Mouse (Mus musculus): Measurements from ENCODE around the gene Cd22. TPM values are rescaled to one million over a fixed set of nuclear protein-coding genes. Genes with fewer than 3 reads are reported as not detected.

Cd22 gene
- polyA plus RNA-seq, 1 experiment, result not detected

- Histone ChIP-seq H3K27me3 (ENCODE audit: control insufficient read depth, insufficient read depth, insufficient read length) (peaks cover 5% of the 10 kb centered on the region), H3K4me2 (ENCODE audit: low read depth) (no peak overlapping the region), H3K36me3 (ENCODE audit: control insufficient read depth, insufficient read depth) (no peaks in the 10 kb centered on the region), H3K4me3 (no peak overlapping the region), H3ac (ENCODE audit: control insufficient read depth, insufficient read length) (no peak overlapping the region), H3K79me2 (ENCODE audit: control insufficient read depth, insufficient read depth) (no peaks in the 10 kb centered on the region)
- no peak for TF ChIP-seq POLR2A (IDR thresholded peaks at IDR 0.05; ENCODE audit: insufficient read length, low read depth)
- TF ChIP-seq SRF (IDR thresholded peaks at IDR 0.05; ENCODE audit: control insufficient read depth, insufficient read length, low read depth), result no peak
Observed at GRCm38 (mm10) chr7:30847934-30848333, 32.2 kb downstream of the Cd22 start.

GRCm38 (mm10) chr7:30847386-30847785 is 32.8 kb downstream of the Cd22 start:
- no peaks in the 10 kb centered on the region for H3K79me2 ChIP-seq (ENCODE audit: control insufficient read depth, insufficient read depth)
- H3ac ChIP-seq (ENCODE audit: control insufficient read depth, insufficient read length), result no peak overlapping the region
- no peak overlapping the region for H3K4me2 ChIP-seq (ENCODE audit: low read depth)
- H3K36me3 ChIP-seq (ENCODE audit: control insufficient read depth, insufficient read depth), result no peaks in the 10 kb centered on the region
- peaks cover 5% of the 10 kb centered on the region for H3K27me3 ChIP-seq (ENCODE audit: control insufficient read depth, insufficient read depth, insufficient read length)
- no peak overlapping the region for H3K4me3 ChIP-seq
- TF ChIP-seq SRF (IDR thresholded peaks at IDR 0.05; ENCODE audit: control insufficient read depth, insufficient read length, low read depth), result no peak
- TF ChIP-seq USF1 (IDR thresholded peaks at IDR 0.05; ENCODE audit: low read depth), result no peak
- TF ChIP-seq MYOD1 (IDR thresholded peaks at IDR 0.05; ENCODE audit: control insufficient read depth in 1 of 3, insufficient read length in 2 of 3, low read depth in 2 of 3), result no peak
- no peak for TF ChIP-seq MYOG (IDR thresholded peaks at IDR 0.05; ENCODE audit: control insufficient read depth in 1 of 3, insufficient read depth in 1 of 3, insufficient read length in 2 of 3, low read depth in 2 of 3)
- TF ChIP-seq TCF12 (IDR thresholded peaks at IDR 0.05; ENCODE audit: insufficient read depth, poor library complexity, severe bottlenecking), result no peak
- no peak for TF ChIP-seq POLR2A (IDR thresholded peaks at IDR 0.05; ENCODE audit: insufficient read length, low read depth)
- TF ChIP-seq E2F4 (IDR thresholded peaks at IDR 0.05; ENCODE audit: insufficient read depth), result no peak
- no peak for TF ChIP-seq REST (IDR thresholded peaks at IDR 0.05; ENCODE audit: insufficient read depth, insufficient read length)
- no peak for TF ChIP-seq TCF3 (IDR thresholded peaks at IDR 0.05; ENCODE audit: insufficient read length, low read depth)
- no peak for TF ChIP-seq POLR2AphosphoS2 (IDR thresholded peaks at IDR 0.05; ENCODE audit: insufficient read length, low read depth)
- TF ChIP-seq MAX (IDR thresholded peaks at IDR 0.05; ENCODE audit: low read depth), result no peak
- TF ChIP-seq CEBPB (IDR thresholded peaks at IDR 0.05; ENCODE audit: insufficient read depth, poor library complexity, severe bottlenecking), result no peak

GRCm38 (mm10) chr7:30846505-30847053 is 33.6 kb downstream of the Cd22 start:
- TF ChIP-seq POLR2A (IDR thresholded peaks at IDR 0.05; ENCODE audit: insufficient read length, low read depth) (no peak), TCF12 (IDR thresholded peaks at IDR 0.05; ENCODE audit: insufficient read depth, poor library complexity, severe bottlenecking) (no peak), USF1 (IDR thresholded peaks at IDR 0.05; ENCODE audit: low read depth) (no peak), REST (IDR thresholded peaks at IDR 0.05; ENCODE audit: insufficient read depth, insufficient read length) (no peak), POLR2AphosphoS2 (IDR thresholded peaks at IDR 0.05; ENCODE audit: insufficient read length, low read depth) (no peak), CEBPB (IDR thresholded peaks at IDR 0.05; ENCODE audit: insufficient read depth, poor library complexity, severe bottlenecking) (no peak), MYOG (IDR thresholded peaks at IDR 0.05; ENCODE audit: control insufficient read depth in 1 of 3, insufficient read depth in 1 of 3, insufficient read length in 2 of 3, low read depth in 2 of 3) (no peak), SRF (IDR thresholded peaks at IDR 0.05; ENCODE audit: control insufficient read depth, insufficient read length, low read depth) (no peak), MYOD1 (IDR thresholded peaks at IDR 0.05; ENCODE audit: control insufficient read depth in 1 of 3, insufficient read length in 2 of 3, low read depth in 2 of 3) (no peak), E2F4 (IDR thresholded peaks at IDR 0.05; ENCODE audit: insufficient read depth) (no peak), MAX (IDR thresholded peaks at IDR 0.05; ENCODE audit: low read depth) (no peak), TCF3 (IDR thresholded peaks at IDR 0.05; ENCODE audit: insufficient read length, low read depth) (no peak)
- Histone ChIP-seq H3K4me3 (no peak overlapping the region), H3ac (ENCODE audit: control insufficient read depth, insufficient read length) (no peak overlapping the region), H3K79me2 (ENCODE audit: control insufficient read depth, insufficient read depth) (no peaks in the 10 kb centered on the region), H3K4me2 (ENCODE audit: low read depth) (no peak overlapping the region), H3K27me3 (ENCODE audit: control insufficient read depth, insufficient read depth, insufficient read length) (peaks cover 1% of the 10 kb centered on the region), H3K36me3 (ENCODE audit: control insufficient read depth, insufficient read depth) (no peaks in the 10 kb centered on the region)

- Histone ChIP-seq H3K4me2 (ENCODE audit: low read depth) (no peak overlapping the region), H3K27me3 (ENCODE audit: control insufficient read depth, insufficient read depth, insufficient read length) (no peaks in the 10 kb centered on the region), H3K79me2 (ENCODE audit: control insufficient read depth, insufficient read depth) (no peaks in the 10 kb centered on the region), H3K36me3 (ENCODE audit: control insufficient read depth, insufficient read depth) (no peaks in the 10 kb centered on the region), H3K4me3 (no peak overlapping the region), H3ac (ENCODE audit: control insufficient read depth, insufficient read length) (no peak overlapping the region)
- TF ChIP-seq USF1 (IDR thresholded peaks at IDR 0.05; ENCODE audit: low read depth), result no peak
- TF ChIP-seq REST (IDR thresholded peaks at IDR 0.05; ENCODE audit: insufficient read depth, insufficient read length), result no peak
Observed at GRCm38 (mm10) chr7:30844676-30845297, 35.4 kb downstream of the Cd22 start.

- no peak overlapping the region for H3K4me3 ChIP-seq
- no peaks in the 10 kb centered on the region for H3K36me3 ChIP-seq (ENCODE audit: control insufficient read depth, insufficient read depth)
- H3K4me2 ChIP-seq (ENCODE audit: low read depth), result no peak overlapping the region
- no peaks in the 10 kb centered on the region for H3K27me3 ChIP-seq (ENCODE audit: control insufficient read depth, insufficient read depth, insufficient read length)
- no peak overlapping the region for H3ac ChIP-seq (ENCODE audit: control insufficient read depth, insufficient read length)
- TF ChIP-seq POLR2A (IDR thresholded peaks at IDR 0.05; ENCODE audit: insufficient read length, low read depth) (no peak), E2F4 (IDR thresholded peaks at IDR 0.05; ENCODE audit: insufficient read depth) (no peak)
- H3K79me2 ChIP-seq (ENCODE audit: control insufficient read depth, insufficient read depth), result no peaks in the 10 kb centered on the region
Observed at GRCm38 (mm10) chr7:30842092-30842491, 38.0 kb downstream of the Cd22 start.
